ENCODE assay signal across 9 mouse cellular contexts in genomic region chr17:42934068-42934467, GRCm38 (mm10). TPM values are rescaled to one million over a fixed set of nuclear protein-coding genes. Genes with fewer than 3 reads are reported as not detected.
DNase-seq lines count a peak whose midpoint lies in the region; ATAC-seq and TF ChIP-seq lines count a peak whose summit lies in the region.
"Had no signal": no experiment of that assay in that cellular context is flagged by ENCODE, and none has a peak within 500 bp of the region (broad histone marks: within the 10 kb centered on the region; RNA-seq: fewer than 3 reads in every experiment).

No protein-coding gene starts in this region.

- no peak for TF ChIP-seq CTCF in cerebellum, adult 2 months (IDR thresholded peaks at IDR 0.05; ENCODE audit: borderline replicate concordance, insufficient read depth, low read depth, low read length)

- intact Hi-C loops in left cerebral cortex, postnatal 14 days (cut with DNase I): no loop called here

- H3K4me1 ChIP-seq in cerebellum, adult 2 months (ENCODE audit: control insufficient read depth, insufficient read depth, low read length): no peaks in the 10 kb centered on the region
- H3K4me1 ChIP-seq: liver, embryonic 12.5 days had no signal

- WGBS in cerebellum, adult 2 months: 55% methylated on average over 3 of the region's 3 CpGs

- no peak overlapping the region for H3K4me3 ChIP-seq in cerebellum, adult 2 months (replicated peaks; ENCODE audit: insufficient read depth, low read depth, low read length)
- H3K4me3 ChIP-seq: heart, embryonic 13.5 days; liver, embryonic 12.5 days had no signal

- no peak for ATAC-seq in erythroid progenitor cell, adult 5-6 weeks (replicated peaks; ENCODE audit: low FRiP score, poor library complexity, severe bottlenecking)
- ATAC-seq: liver, embryonic 12.5 days had no signal

- no peak overlapping the region for H3K27ac ChIP-seq in cerebellum, adult 2 months (ENCODE audit: insufficient read depth, low read length)
- H3K27ac ChIP-seq: heart, embryonic 13.5 days; liver, embryonic 12.5 days had no signal

- TF ChIP-seq POLR2A in cerebellum, adult 2 months (IDR thresholded peaks at IDR 0.05; ENCODE audit: borderline replicate concordance, insufficient read depth, low read length): no peak

- no peaks in the 10 kb centered on the region for H3K27me3 ChIP-seq in cerebellum, adult 2 months (ENCODE audit: control insufficient read depth, insufficient read depth, low read length)
- H3K27me3 ChIP-seq: heart, embryonic 13.5 days; liver, embryonic 12.5 days had no signal

- peak; percentile 20 to 28 for DNase-seq in left cerebral cortex, postnatal 14 days (ENCODE audit: low spot score in 2 of 2)
- no peak for DNase-seq in left cerebral cortex, adult 11 months (ENCODE audit: low spot score)
- peak; percentile 39 for DNase-seq in adrenal gland, postnatal 25 days
- DNase-seq in kidney, adult 11 months: peak; percentile 46
- peak; percentile 15 for DNase-seq in right cerebral cortex, postnatal 25 days
- DNase-seq in cerebellum, adult 2 months: no peak

RNA-seq across cellular contexts. Expression of gene Cd2ap, which starts 57.6 kb away (rescaled TPM):
- 10 to 100 TPM; 18.8 to 19.4 TPM for total RNA-seq in left cerebral cortex, postnatal 14 days (2021)
- 65.4 and 79.9 TPM in 2 replicates for total RNA-seq in adrenal gland, postnatal 25 days (2021)
- 15.5 and 32.7 TPM in 2 replicates for total RNA-seq in erythroid progenitor cell, adult 5-6 weeks (2015; ENCODE audit: low replicate concordance)
- total RNA-seq in erythroid progenitor cell, adult 5-6 weeks (2017; ENCODE audit: low replicate concordance): 13.3 and 17.2 TPM in 2 replicates
- 19.3 and 20.1 TPM in 2 replicates for polyA plus RNA-seq in cerebellum, adult 2 months (2012; rRNA removed)

Comparison
In these comparisons a context has a peak if more than half of its experiments do, and no peak if none do; other contexts are left out.
1. DNase-seq: peak in left cerebral cortex, postnatal 14 days (2 of 2), adrenal gland, postnatal 25 days (single experiment), kidney, adult 11 months (single experiment) and right cerebral cortex, postnatal 25 days (single experiment); none in left cerebral cortex, adult 11 months (single experiment) and cerebellum, adult 2 months (0 of 2).